Mouse (Mus musculus) heart, adult 10 weeks (tissue): Measurements from ENCODE around the gene Myo18a. TPM values are rescaled to one million over a fixed set of nuclear protein-coding genes. Genes with fewer than 3 reads are reported as not detected.

Experiments
- polyA plus RNA-seq: library from polyadenylated mRNA; stranded (reverse); fragments of 350-450 nt; fragmentation: Illumina TruSeq; extraction: RNeasy Lipid Tissue Mini Kit (QIAGEN cat#74804); gene quantifications from one replicate; pipeline ENCODE4 v1.2.3, GENCODE M21; 2014; ENCODE audit warnings: low read depth, low replicate concordance

Myo18a gene
- polyA plus RNA-seq: 183 TPM

GRCm38 (mm10) chr11:77762783-77763672 lies at the start of gene Myo18a:
Gene Myo18a, plus strand, starts transcription at chr11:77763246.

DNA sequence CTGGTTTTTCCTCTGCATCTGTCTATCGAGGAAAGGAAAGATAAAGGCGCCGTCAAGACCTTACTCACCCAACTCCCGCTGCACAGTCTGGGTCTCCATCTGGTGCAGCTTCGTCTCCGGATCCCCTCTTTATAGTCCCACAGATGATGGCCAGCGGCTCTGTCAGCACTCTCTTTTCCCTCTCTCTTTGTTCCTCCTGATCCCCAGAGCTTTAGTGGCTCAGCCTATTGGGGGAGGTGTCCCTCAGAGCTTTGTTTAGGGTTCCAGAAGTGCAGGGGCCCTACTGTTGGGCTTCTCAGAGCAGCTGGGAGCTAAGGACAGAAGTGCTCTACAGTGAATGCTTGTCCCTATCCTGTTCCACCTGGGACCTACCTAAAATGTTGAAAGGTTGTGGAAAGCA lies 37.9 kb upstream of the Myo18a start, which contains the start of gene Cryba1:
TSS of gene Cryba1 (minus strand) at position 101 of the 400 bp plus-strand sequence.

GRCm38 (mm10) chr11:77787707-77788106 lies 24.7 kb downstream of the Myo18a start, which contains the start of gene Gm10277:
Gene Gm10277, minus strand, starts transcription at chr11:77787747.

DNA sequence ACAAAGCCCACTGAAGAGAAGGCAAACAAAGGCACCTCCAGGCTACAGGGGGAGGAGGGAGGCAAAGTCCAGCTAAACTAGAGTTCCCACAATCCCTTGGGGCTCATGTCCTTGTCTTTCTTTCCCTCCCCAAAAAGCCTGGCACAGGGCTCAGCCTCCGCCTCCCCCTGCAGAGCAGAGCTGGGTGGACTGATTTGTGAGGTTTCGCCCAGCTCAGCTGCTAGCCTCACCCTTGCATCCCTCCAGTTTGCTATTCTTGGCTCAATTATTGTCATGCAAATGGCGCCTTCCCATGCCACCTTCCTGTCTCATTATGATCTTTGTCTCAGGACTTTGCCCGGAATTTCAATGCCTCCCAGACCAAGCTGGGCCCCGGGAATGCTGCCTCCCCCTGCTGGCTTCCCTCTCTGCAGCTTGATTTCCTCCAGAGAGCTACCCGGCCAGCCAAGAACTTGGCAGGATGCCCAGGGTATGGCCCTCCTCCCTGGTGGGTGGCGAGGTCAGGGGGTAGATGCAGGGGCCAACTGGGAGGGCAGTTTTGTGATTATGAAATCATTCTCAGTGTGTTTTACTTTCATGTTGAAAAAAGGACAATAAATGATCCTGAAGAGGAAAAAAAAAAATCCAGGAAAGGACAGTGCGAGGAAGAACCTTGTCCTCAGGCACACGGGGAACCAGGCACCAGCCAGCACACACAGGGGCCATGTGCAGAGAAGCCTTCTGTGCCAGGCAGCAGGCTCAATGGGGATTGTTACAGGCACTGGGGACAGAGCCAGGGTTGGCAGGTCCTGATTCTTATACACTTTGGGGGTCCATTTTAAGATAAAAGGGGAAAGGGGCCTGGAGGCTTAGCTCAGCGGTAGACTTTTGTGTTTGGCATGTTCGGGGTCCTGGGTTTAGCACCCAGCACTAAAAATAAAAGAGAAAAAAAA lies 131.0 kb downstream of the Myo18a start, which contains the start of gene Pipox:
TSS of gene Pipox (minus strand) at position 310 of the 932 bp plus-strand sequence.

Other genes with a start within 250 kb of the Myo18a start
- 1.2 TPM for gene Abhd15, start 248.1 kb upstream of the Myo18a start, polyA plus RNA-seq
- 12.3 TPM for gene Trp53i13, start 247.3 kb upstream of the Myo18a start, polyA plus RNA-seq
- gene Gm10392, start 244.0 kb upstream of the Myo18a start, polyA plus RNA-seq: not detected
- 21.3 TPM for gene Taok1, start 155.4 kb upstream of the Myo18a start, polyA plus RNA-seq
- 25.4 TPM for gene Nufip2, start 77.1 kb upstream of the Myo18a start, polyA plus RNA-seq
- gene Cryba1, start 38.0 kb upstream of the Myo18a start, polyA plus RNA-seq: not detected
- not detected for gene Gm10277, start 24.5 kb downstream of the Myo18a start, polyA plus RNA-seq
- 0.92 TPM for gene Pipox, start 130.8 kb downstream of the Myo18a start, polyA plus RNA-seq
- 0.42 TPM for gene Sez6, start 167.6 kb downstream of the Myo18a start, polyA plus RNA-seq
- 25.0 TPM for gene Phf12, start 219.5 kb downstream of the Myo18a start, polyA plus RNA-seq